Mouse (Mus musculus): Measurements from ENCODE around the gene Gfra1. TPM values are rescaled to one million over a fixed set of nuclear protein-coding genes. Genes with fewer than 3 reads are reported as not detected.

The Gfra1 gene
- polyA plus RNA-seq, 1 experiment from 2014 or later, result 15.0 TPM

GRCm38 (mm10) chr19:58424179-58424578 is 31.5 kb downstream of the Gfra1 start:
- Histone ChIP-seq H3K27me3 (ENCODE audit: control insufficient read depth, insufficient read depth, low read length) (no peaks in the 10 kb centered on the region), H3K4me2 (ENCODE audit: low read depth, low read length) (no peak overlapping the region), H3K27ac (replicated peaks; ENCODE audit: low read depth, low read length) (no peak overlapping the region), H3K4me3 (ENCODE audit: low read depth, low read length) (no peak overlapping the region), H3K9me3 (replicated peaks; ENCODE audit: control insufficient read depth, low read length) (no peaks in the 10 kb centered on the region), H3K4me1 (ENCODE audit: control insufficient read depth, insufficient read depth, low read length) (no peaks in the 10 kb centered on the region; the same call in 1 of the 2 replicates), H3K9ac (replicated peaks; ENCODE audit: low read length) (no peak overlapping the region), H3K36me3 (replicated peaks; ENCODE audit: control insufficient read depth, insufficient read depth, low read depth, low read length) (no peaks in the 10 kb centered on the region)
- ATAC-seq (replicated peaks; ENCODE audit: insufficient number of reproducible peaks, low FRiP score, low TSS enrichment, low read depth) (no peak), DNase-seq (ENCODE audit: low spot score) (no peak)
- 55% methylated on average over 3 of the region's 3 CpGs for WGBS

- H3K36me3 ChIP-seq (replicated peaks; ENCODE audit: control insufficient read depth, insufficient read depth, low read depth, low read length), result no peaks in the 10 kb centered on the region
- WGBS, result 88% methylated on average over 4 of the region's 4 CpGs
Measured at GRCm38 (mm10) chr19:58422916-58423493, 32.7 kb downstream of the Gfra1 start.

GRCm38 (mm10) chr19:58419685-58420084 is 36.0 kb downstream of the Gfra1 start:
- Histone ChIP-seq H3K9me3 (replicated peaks; ENCODE audit: control insufficient read depth, low read length) (no peaks in the 10 kb centered on the region), H3K27me3 (ENCODE audit: control insufficient read depth, insufficient read depth, low read length) (no peaks in the 10 kb centered on the region), H3K27ac (replicated peaks; ENCODE audit: low read depth, low read length) (no peak overlapping the region), H3K4me2 (ENCODE audit: low read depth, low read length) (no peak overlapping the region), H3K9ac (replicated peaks; ENCODE audit: low read length) (no peak overlapping the region), H3K4me1 (ENCODE audit: control insufficient read depth, insufficient read depth, low read length) (no peaks in the 10 kb centered on the region; the same call in 1 of the 2 replicates), H3K36me3 (replicated peaks; ENCODE audit: control insufficient read depth, insufficient read depth, low read depth, low read length) (no peaks in the 10 kb centered on the region), H3K4me3 (ENCODE audit: low read depth, low read length) (no peak overlapping the region)
- peak; percentile 63 for DNase-seq (ENCODE audit: low spot score)
- peak; percentile 48; the same call in 1 of the 2 replicates for ATAC-seq (replicated peaks; ENCODE audit: insufficient number of reproducible peaks, low FRiP score, low TSS enrichment, low read depth)
- 36% methylated on average over 3 of the region's 3 CpGs for WGBS

More at GRCm38 (mm10) chr19:58422916-58423493, 32.7 kb downstream of the Gfra1 start:
- Histone ChIP-seq H3K9me3 (replicated peaks; ENCODE audit: control insufficient read depth, low read length) (no peaks in the 10 kb centered on the region), H3K27ac (replicated peaks; ENCODE audit: low read depth, low read length) (no peak overlapping the region), H3K27me3 (ENCODE audit: control insufficient read depth, insufficient read depth, low read length) (no peaks in the 10 kb centered on the region), H3K4me3 (ENCODE audit: low read depth, low read length) (no peak overlapping the region), H3K4me2 (ENCODE audit: low read depth, low read length) (no peak overlapping the region), H3K9ac (replicated peaks; ENCODE audit: low read length) (no peak overlapping the region), H3K4me1 (ENCODE audit: control insufficient read depth, insufficient read depth, low read length) (no peaks in the 10 kb centered on the region; the same call in 1 of the 2 replicates)
- DNase-seq (ENCODE audit: low spot score), result no peak
- ATAC-seq (replicated peaks; ENCODE audit: insufficient number of reproducible peaks, low FRiP score, low TSS enrichment, low read depth), result no peak

GRCm38 (mm10) chr19:58419278-58419677 is 36.4 kb downstream of the Gfra1 start:
- Histone ChIP-seq H3K36me3 (replicated peaks; ENCODE audit: control insufficient read depth, insufficient read depth, low read depth, low read length) (no peaks in the 10 kb centered on the region), H3K27me3 (ENCODE audit: control insufficient read depth, insufficient read depth, low read length) (no peaks in the 10 kb centered on the region), H3K9ac (replicated peaks; ENCODE audit: low read length) (no peak overlapping the region), H3K4me1 (ENCODE audit: control insufficient read depth, insufficient read depth, low read length) (no peaks in the 10 kb centered on the region; the same call in 1 of the 2 replicates), H3K9me3 (replicated peaks; ENCODE audit: control insufficient read depth, low read length) (no peaks in the 10 kb centered on the region), H3K4me2 (ENCODE audit: low read depth, low read length) (no peak overlapping the region), H3K27ac (replicated peaks; ENCODE audit: low read depth, low read length) (no peak overlapping the region), H3K4me3 (ENCODE audit: low read depth, low read length) (no peak overlapping the region)
- DNase-seq (ENCODE audit: low spot score), result no peak
- ATAC-seq (replicated peaks; ENCODE audit: insufficient number of reproducible peaks, low FRiP score, low TSS enrichment, low read depth), result peak; percentile 48; the same call in 1 of the 2 replicates
- 75% methylated on average over 3 of the region's 3 CpGs for WGBS

GRCm38 (mm10) chr19:58415173-58415572 is 40.5 kb downstream of the Gfra1 start:
- no peak overlapping the region for H3K4me3 ChIP-seq (ENCODE audit: low read depth, low read length)
- H3K27ac ChIP-seq (replicated peaks; ENCODE audit: low read depth, low read length), result no peak overlapping the region
- no peaks in the 10 kb centered on the region for H3K9me3 ChIP-seq (replicated peaks; ENCODE audit: control insufficient read depth, low read length)
- no peak overlapping the region for H3K9ac ChIP-seq (replicated peaks; ENCODE audit: low read length)
- DNase-seq (ENCODE audit: low spot score) (no peak), ATAC-seq (replicated peaks; ENCODE audit: insufficient number of reproducible peaks, low FRiP score, low TSS enrichment, low read depth) (no peak)
- no peak overlapping the region for H3K4me2 ChIP-seq (ENCODE audit: low read depth, low read length)
- 79% methylated on average over 4 of the region's 4 CpGs for WGBS
- H3K4me1 ChIP-seq (ENCODE audit: control insufficient read depth, insufficient read depth, low read length), result no peaks in the 10 kb centered on the region; the same call in 1 of the 2 replicates
- no peaks in the 10 kb centered on the region for H3K27me3 ChIP-seq (ENCODE audit: control insufficient read depth, insufficient read depth, low read length)
- H3K36me3 ChIP-seq (replicated peaks; ENCODE audit: control insufficient read depth, insufficient read depth, low read depth, low read length), result no peaks in the 10 kb centered on the region

GRCm38 (mm10) chr19:58414733-58415132 is 41.0 kb downstream of the Gfra1 start:
- no peak overlapping the region for H3K4me3 ChIP-seq (ENCODE audit: low read depth, low read length)
- ATAC-seq (replicated peaks; ENCODE audit: insufficient number of reproducible peaks, low FRiP score, low TSS enrichment, low read depth), result no peak
- H3K36me3 ChIP-seq (replicated peaks; ENCODE audit: control insufficient read depth, insufficient read depth, low read depth, low read length), result no peaks in the 10 kb centered on the region
- no peaks in the 10 kb centered on the region for H3K9me3 ChIP-seq (replicated peaks; ENCODE audit: control insufficient read depth, low read length)
- H3K27ac ChIP-seq (replicated peaks; ENCODE audit: low read depth, low read length), result no peak overlapping the region
- DNase-seq (ENCODE audit: low spot score), result no peak
- no peaks in the 10 kb centered on the region for H3K27me3 ChIP-seq (ENCODE audit: control insufficient read depth, insufficient read depth, low read length)
- no peak overlapping the region for H3K9ac ChIP-seq (replicated peaks; ENCODE audit: low read length)
- no peaks in the 10 kb centered on the region; the same call in 1 of the 2 replicates for H3K4me1 ChIP-seq (ENCODE audit: control insufficient read depth, insufficient read depth, low read length)
- no peak overlapping the region for H3K4me2 ChIP-seq (ENCODE audit: low read depth, low read length)

GRCm38 (mm10) chr19:58413290-58413689 is 42.4 kb downstream of the Gfra1 start:
- Histone ChIP-seq H3K9ac (replicated peaks; ENCODE audit: low read length) (no peak overlapping the region), H3K27me3 (ENCODE audit: control insufficient read depth, insufficient read depth, low read length) (no peaks in the 10 kb centered on the region), H3K4me3 (ENCODE audit: low read depth, low read length) (no peak overlapping the region), H3K4me1 (ENCODE audit: control insufficient read depth, insufficient read depth, low read length) (no peaks in the 10 kb centered on the region), H3K4me2 (ENCODE audit: low read depth, low read length) (no peak overlapping the region), H3K36me3 (replicated peaks; ENCODE audit: control insufficient read depth, insufficient read depth, low read depth, low read length) (no peaks in the 10 kb centered on the region), H3K27ac (replicated peaks; ENCODE audit: low read depth, low read length) (no peak overlapping the region), H3K9me3 (replicated peaks; ENCODE audit: control insufficient read depth, low read length) (no peaks in the 10 kb centered on the region)
- 54% methylated on average over 8 of the region's 8 CpGs for WGBS
- ATAC-seq (replicated peaks; ENCODE audit: insufficient number of reproducible peaks, low FRiP score, low TSS enrichment, low read depth) (no peak), DNase-seq (ENCODE audit: low spot score) (peak; percentile 61)

GRCm38 (mm10) chr19:58412811-58413210 is 42.9 kb downstream of the Gfra1 start:
- WGBS, result 74% methylated on average over 2 of the region's 3 CpGs
- ATAC-seq (replicated peaks; ENCODE audit: insufficient number of reproducible peaks, low FRiP score, low TSS enrichment, low read depth) (no peak), DNase-seq (ENCODE audit: low spot score) (no peak)
- no peak overlapping the region for H3K4me2 ChIP-seq (ENCODE audit: low read depth, low read length)
- no peaks in the 10 kb centered on the region for H3K9me3 ChIP-seq (replicated peaks; ENCODE audit: control insufficient read depth, low read length)
- H3K27ac ChIP-seq (replicated peaks; ENCODE audit: low read depth, low read length), result no peak overlapping the region
- H3K9ac ChIP-seq (replicated peaks; ENCODE audit: low read length), result no peak overlapping the region
- no peaks in the 10 kb centered on the region for H3K4me1 ChIP-seq (ENCODE audit: control insufficient read depth, insufficient read depth, low read length)
- H3K36me3 ChIP-seq (replicated peaks; ENCODE audit: control insufficient read depth, insufficient read depth, low read depth, low read length), result no peaks in the 10 kb centered on the region
- no peaks in the 10 kb centered on the region for H3K27me3 ChIP-seq (ENCODE audit: control insufficient read depth, insufficient read depth, low read length)
- H3K4me3 ChIP-seq (ENCODE audit: low read depth, low read length), result no peak overlapping the region

Measured in embryonic facial prominence, embryonic 11.5 days (tissue).